Mouse (Mus musculus): ENCODE data around the gene Chrnd. TPM values are rescaled to one million over a fixed set of nuclear protein-coding genes. Genes with fewer than 3 reads are reported as not detected.

Gene Chrnd
- polyA plus RNA-seq, 1 experiment, result not detected

DNA sequence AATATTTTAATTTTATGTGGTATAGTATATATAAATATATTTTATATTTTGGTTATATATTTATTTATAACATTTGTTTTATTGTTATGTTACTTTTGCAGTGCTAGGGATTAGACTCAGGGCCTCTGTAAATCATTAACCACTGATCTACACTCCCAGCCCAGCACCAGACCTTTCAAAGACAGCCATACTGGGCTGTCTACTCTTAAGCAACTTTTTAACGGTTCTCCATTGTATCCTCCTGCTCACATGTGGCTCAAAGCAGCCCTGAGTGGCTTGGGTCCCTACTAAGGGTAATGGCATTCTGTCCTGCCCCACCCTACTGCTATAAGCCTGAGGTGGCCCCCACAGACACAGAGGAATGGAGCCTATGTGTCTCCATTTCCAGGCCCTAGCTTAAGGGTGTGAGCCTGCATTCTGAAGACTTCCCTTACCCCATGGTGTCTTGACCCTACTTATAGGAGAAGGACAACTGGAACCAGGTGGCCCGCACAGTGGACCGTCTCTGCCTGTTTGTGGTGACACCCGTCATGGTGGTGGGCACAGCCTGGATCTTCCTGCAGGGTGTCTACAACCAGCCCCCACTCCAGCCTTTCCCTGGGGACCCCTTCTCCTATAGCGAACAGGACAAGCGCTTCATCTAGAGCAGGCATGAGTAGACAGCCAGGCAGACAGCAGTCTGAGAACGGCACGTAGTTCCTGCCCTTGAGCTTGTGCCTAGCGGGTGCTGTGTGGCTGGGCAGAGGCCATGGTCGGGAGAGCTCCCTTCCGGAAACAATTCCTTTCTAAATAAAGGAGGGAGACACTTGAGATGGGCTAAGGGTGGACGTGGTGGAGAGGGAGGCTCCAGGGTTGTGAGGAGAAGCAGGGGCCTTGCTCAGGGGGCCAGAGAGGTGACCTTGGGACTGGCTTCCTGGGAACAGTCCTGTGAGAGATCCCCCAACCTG is 8.0 kb downstream of the Chrnd start:
- TF ChIP-seq GATA1 (IDR thresholded peaks at IDR 0.05; ENCODE audit: low read length) (no peak), TAL1 (IDR thresholded peaks at IDR 0.05; ENCODE audit: low read length) (no peak)
- Histone ChIP-seq H3K27me3 (ENCODE audit: control insufficient read depth) (no peaks in the 10 kb centered on the region), H3K4me1 (ENCODE audit: control insufficient read depth) (no peaks in the 10 kb centered on the region), H3K36me3 (ENCODE audit: control insufficient read depth) (no peaks in the 10 kb centered on the region), H3K4me3 (replicated peaks) (no peak overlapping the region), H3K9me3 (ENCODE audit: control insufficient read depth, low read length) (no peaks in the 10 kb centered on the region)

DNA sequence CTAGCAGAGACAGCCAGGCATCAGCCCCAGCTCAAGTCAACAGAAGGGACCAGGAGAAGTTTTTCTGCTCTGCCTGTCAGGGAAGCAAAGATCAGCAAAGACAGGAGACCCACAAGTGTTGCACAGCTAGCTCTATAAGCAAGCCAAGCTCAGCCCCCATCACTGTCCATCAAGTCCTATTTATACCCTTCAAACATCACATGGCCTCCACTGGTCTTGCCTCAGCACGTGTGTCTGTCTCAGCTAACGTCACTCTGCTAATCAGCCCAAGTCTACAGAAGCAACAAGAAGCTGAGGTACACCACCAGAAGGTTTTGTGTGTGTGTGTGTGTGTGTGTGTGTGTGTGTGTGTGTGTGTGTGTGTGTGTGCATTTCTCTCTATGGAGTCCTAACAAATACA is 10.4 kb downstream of the Chrnd start:
- TF ChIP-seq GATA1 (IDR thresholded peaks at IDR 0.05; ENCODE audit: low read length), result no peak
- no peak for TF ChIP-seq TAL1 (IDR thresholded peaks at IDR 0.05; ENCODE audit: low read length)
- H3K4me3 ChIP-seq (replicated peaks), result no peak overlapping the region
- no peaks in the 10 kb centered on the region for H3K36me3 ChIP-seq (ENCODE audit: control insufficient read depth)
- no peaks in the 10 kb centered on the region for H3K9me3 ChIP-seq (ENCODE audit: control insufficient read depth, low read length)
- H3K4me1 ChIP-seq (ENCODE audit: control insufficient read depth), result no peaks in the 10 kb centered on the region
- H3K27me3 ChIP-seq (ENCODE audit: control insufficient read depth), result no peaks in the 10 kb centered on the region; the same call in 1 of the 2 replicates

DNA sequence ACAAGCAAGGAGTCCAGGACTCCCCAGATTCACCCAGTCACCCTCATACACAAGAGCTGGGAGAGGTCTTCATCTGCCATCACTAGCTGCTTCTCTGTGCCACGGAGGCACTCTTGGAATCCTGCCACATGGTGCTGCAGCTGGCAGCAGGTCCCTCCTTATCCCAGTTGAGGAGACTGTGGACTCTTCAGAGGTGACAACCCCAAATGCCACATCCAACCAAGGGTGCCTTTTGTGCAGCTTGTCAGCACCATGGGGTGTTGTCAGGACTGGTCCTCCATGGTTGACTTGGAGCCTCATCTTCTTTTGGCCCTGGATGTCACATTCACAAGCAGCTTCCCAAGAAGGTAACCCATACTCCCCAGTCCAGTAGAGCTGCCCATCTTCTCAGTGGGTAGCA is 11.4 kb downstream of the Chrnd start:
- no peaks in the 10 kb centered on the region for H3K36me3 ChIP-seq (ENCODE audit: control insufficient read depth)
- H3K9me3 ChIP-seq (ENCODE audit: control insufficient read depth, low read length), result no peaks in the 10 kb centered on the region
- peaks cover 10% of the 10 kb centered on the region for H3K27me3 ChIP-seq (ENCODE audit: control insufficient read depth)
- no peak overlapping the region for H3K4me3 ChIP-seq (replicated peaks)
- TF ChIP-seq GATA1 (IDR thresholded peaks at IDR 0.05; ENCODE audit: low read length) (no peak), TAL1 (IDR thresholded peaks at IDR 0.05; ENCODE audit: low read length) (no peak)
- H3K4me1 ChIP-seq (ENCODE audit: control insufficient read depth), result no peaks in the 10 kb centered on the region

DNA sequence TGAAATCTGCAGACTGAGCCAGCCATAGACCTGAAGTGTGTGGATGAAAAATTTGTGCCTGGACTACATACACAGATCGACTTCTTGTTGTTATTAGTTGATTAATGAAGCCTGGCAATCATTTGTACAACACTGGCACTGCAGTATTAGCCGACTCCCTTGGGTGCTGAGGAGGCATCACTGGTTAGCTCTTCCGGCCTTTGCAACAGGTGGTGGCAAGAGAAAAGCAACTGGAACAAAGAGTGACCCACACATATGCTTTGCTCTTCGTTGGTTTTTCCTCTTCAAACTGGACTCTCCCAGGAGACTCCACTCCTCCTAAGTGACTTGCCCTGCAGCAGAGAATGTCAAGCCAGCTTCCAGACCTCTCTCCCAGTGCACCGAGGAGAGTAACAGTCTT is 13.4 kb downstream of the Chrnd start:
- Histone ChIP-seq H3K27me3 (ENCODE audit: control insufficient read depth) (peaks cover 18% of the 10 kb centered on the region), H3K4me1 (ENCODE audit: control insufficient read depth) (no peaks in the 10 kb centered on the region), H3K36me3 (ENCODE audit: control insufficient read depth) (no peaks in the 10 kb centered on the region), H3K4me3 (replicated peaks) (no peak overlapping the region), H3K9me3 (ENCODE audit: control insufficient read depth, low read length) (no peaks in the 10 kb centered on the region)
- TF ChIP-seq GATA1 (IDR thresholded peaks at IDR 0.05; ENCODE audit: low read length) (no peak), TAL1 (IDR thresholded peaks at IDR 0.05; ENCODE audit: low read length) (no peak)

DNA sequence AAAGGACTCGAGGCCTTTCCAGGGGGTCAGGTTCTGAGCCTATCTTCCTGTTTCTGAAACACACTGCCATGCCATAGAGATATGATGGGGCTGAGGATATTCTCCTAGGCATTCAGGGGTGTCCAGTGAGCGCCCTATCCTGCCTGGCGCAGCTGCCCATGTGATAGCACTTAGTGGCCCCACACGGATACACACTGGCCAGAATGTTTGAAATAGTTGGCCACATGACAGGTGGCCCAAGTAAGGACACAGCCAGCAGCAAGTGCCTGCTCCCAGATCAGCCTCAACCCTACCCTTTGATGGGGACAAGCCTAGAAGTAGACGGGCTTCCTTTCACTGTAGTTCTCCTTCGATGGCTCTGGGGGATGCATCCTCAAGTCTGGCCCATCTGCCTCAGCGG is 14.1 kb downstream of the Chrnd start, which contains the start of gene Chrng:
Chrng (plus strand) TSS at position 193 of the 400 bp plus-strand sequence.
- no peaks in the 10 kb centered on the region for H3K4me1 ChIP-seq (ENCODE audit: control insufficient read depth)
- peaks cover 18% of the 10 kb centered on the region for H3K27me3 ChIP-seq (ENCODE audit: control insufficient read depth)
- H3K9me3 ChIP-seq (ENCODE audit: control insufficient read depth, low read length), result no peaks in the 10 kb centered on the region
- TF ChIP-seq GATA1 (IDR thresholded peaks at IDR 0.05; ENCODE audit: low read length) (no peak), TAL1 (IDR thresholded peaks at IDR 0.05; ENCODE audit: low read length) (no peak)
- no peaks in the 10 kb centered on the region for H3K36me3 ChIP-seq (ENCODE audit: control insufficient read depth)
- H3K4me3 ChIP-seq (replicated peaks), result no peak within 1 kb of the TSS

DNA sequence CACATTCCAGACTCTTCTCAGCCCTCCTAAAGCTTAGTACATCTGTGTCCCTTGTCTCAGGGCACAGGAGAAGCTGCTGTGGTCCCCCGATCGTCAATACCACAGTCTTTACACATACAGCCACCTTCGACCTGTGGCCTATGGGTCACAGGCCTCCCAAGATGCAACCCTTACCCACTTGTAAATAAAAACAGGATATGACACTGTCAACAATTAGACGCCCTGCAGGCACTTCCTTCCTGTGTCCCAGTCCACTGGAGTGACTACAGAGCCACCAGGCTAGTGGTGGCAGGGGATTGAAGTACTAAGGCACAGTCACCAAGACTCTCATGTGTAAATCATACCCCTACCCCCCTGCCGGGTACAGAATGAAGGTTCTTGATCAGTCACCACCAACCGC is 14.6 kb downstream of the Chrnd start:
- Histone ChIP-seq H3K36me3 (ENCODE audit: control insufficient read depth) (no peaks in the 10 kb centered on the region), H3K4me3 (replicated peaks) (no peak overlapping the region), H3K4me1 (ENCODE audit: control insufficient read depth) (no peaks in the 10 kb centered on the region), H3K27me3 (ENCODE audit: control insufficient read depth) (peaks cover 18% of the 10 kb centered on the region), H3K9me3 (ENCODE audit: control insufficient read depth, low read length) (no peaks in the 10 kb centered on the region)
- TF ChIP-seq GATA1 (IDR thresholded peaks at IDR 0.05; ENCODE audit: low read length), result no peak
- no peak for TF ChIP-seq TAL1 (IDR thresholded peaks at IDR 0.05; ENCODE audit: low read length)

DNA sequence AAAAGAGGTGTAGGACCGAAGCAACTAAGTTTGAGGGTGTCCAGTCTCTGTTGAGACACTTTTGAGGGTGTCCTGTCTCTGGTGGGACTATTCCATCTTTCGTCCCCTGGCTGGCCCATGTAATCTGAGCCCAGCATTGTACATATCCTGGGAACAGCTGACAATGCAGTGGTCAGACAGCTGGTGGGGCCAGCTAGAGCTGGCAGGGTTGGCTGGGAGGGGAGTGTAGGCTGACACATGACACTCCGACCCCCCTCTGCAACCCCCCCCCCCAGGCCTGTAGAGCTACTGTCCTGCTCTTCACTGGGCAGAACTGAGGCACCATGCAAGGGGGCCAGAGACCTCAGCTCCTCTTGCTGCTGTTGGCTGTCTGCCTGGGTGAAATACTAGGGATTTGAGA is 15.1 kb downstream of the Chrnd start:
- H3K9me3 ChIP-seq (ENCODE audit: control insufficient read depth, low read length), result no peaks in the 10 kb centered on the region
- TF ChIP-seq GATA1 (IDR thresholded peaks at IDR 0.05; ENCODE audit: low read length), result no peak
- TF ChIP-seq TAL1 (IDR thresholded peaks at IDR 0.05; ENCODE audit: low read length), result no peak
- H3K27me3 ChIP-seq (ENCODE audit: control insufficient read depth), result peaks cover 18% of the 10 kb centered on the region
- no peaks in the 10 kb centered on the region for H3K4me1 ChIP-seq (ENCODE audit: control insufficient read depth)
- H3K4me3 ChIP-seq (replicated peaks), result no peak overlapping the region
- no peaks in the 10 kb centered on the region for H3K36me3 ChIP-seq (ENCODE audit: control insufficient read depth)

DNA sequence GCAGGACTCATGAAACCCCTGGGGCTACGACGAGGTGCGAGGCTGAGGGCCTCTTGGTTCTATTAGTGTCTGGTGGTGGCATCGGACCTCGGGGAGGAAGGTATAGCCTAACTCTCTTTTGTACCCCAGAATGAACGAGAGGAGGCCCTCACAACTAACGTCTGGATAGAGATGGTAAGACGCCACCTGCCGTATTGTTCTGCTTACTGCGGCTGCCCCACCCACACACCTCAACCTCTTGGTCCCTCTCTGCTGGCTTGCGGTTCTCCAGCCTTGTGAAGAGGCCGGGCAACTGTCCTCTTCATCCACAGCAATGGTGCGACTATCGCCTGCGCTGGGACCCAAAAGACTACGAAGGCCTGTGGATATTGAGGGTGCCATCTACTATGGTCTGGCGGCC is 15.9 kb downstream of the Chrnd start:
- H3K4me1 ChIP-seq (ENCODE audit: control insufficient read depth), result peaks cover 2% of the 10 kb centered on the region; the same call in 1 of the 2 replicates
- no peaks in the 10 kb centered on the region for H3K9me3 ChIP-seq (ENCODE audit: control insufficient read depth, low read length)
- TF ChIP-seq TAL1 (IDR thresholded peaks at IDR 0.05; ENCODE audit: low read length), result no peak
- no peak for TF ChIP-seq GATA1 (IDR thresholded peaks at IDR 0.05; ENCODE audit: low read length)
- H3K27me3 ChIP-seq (ENCODE audit: control insufficient read depth), result peaks cover 18% of the 10 kb centered on the region
- H3K36me3 ChIP-seq (ENCODE audit: control insufficient read depth), result no peaks in the 10 kb centered on the region
- H3K4me3 ChIP-seq (replicated peaks), result no peak overlapping the region

DNA sequence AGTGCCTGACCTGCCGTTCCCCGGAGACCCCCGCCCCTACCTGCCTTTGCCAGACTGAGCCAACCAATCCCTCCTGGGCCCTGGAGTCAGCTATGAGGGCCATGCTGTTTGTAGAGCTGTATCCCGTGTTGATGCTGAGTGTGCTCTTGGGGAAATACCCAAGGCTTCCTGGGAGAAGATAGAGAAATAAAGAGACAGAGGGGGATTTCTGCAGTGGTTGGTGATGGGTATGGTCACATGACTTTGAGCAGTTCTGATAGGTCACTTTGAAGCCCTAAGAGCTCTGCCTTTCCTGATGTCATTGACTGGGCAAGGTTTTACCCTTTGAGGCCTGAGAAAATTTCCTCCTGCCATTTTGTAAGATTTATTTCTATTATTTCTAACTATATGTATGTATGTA is 21.0 kb downstream of the Chrnd start:
- no peaks in the 10 kb centered on the region for H3K36me3 ChIP-seq (ENCODE audit: control insufficient read depth)
- H3K27me3 ChIP-seq (ENCODE audit: control insufficient read depth), result peaks cover 13% of the 10 kb centered on the region
- peaks cover 34% of the 10 kb centered on the region for H3K4me1 ChIP-seq (ENCODE audit: control insufficient read depth)
- H3K9me3 ChIP-seq (ENCODE audit: control insufficient read depth, low read length), result no peaks in the 10 kb centered on the region
- no peak overlapping the region for H3K4me3 ChIP-seq (replicated peaks)
- TF ChIP-seq GATA1 (IDR thresholded peaks at IDR 0.05; ENCODE audit: low read length) (no peak), TAL1 (IDR thresholded peaks at IDR 0.05; ENCODE audit: low read length) (no peak)
